Mouse (Mus musculus) CH12.LX (cell line): ENCODE results near the gene Il22ra1. TPM values are rescaled to one million over a fixed set of nuclear protein-coding genes. Genes with fewer than 3 reads are reported as not detected.

Source experiments
- DNase-seq: peaks from one replicate; pipeline ENCODE4 v3.0.0-alpha.2; 2013; ENCODE audit errors: extremely low read depth
- H3K27ac ChIP-seq: 2 replicates; pipeline ENCODE4 v1.5.1; 2012; ENCODE audit warnings: low read depth, mild to moderate bottlenecking, control low read depth, moderate library complexity; ENCODE audit not compliant: insufficient read depth
- H3K27me3 ChIP-seq: replicated peaks from 2 replicates; pipeline ENCODE3; 2012; ENCODE audit warnings: inconsistent platforms
- H3K36me3 ChIP-seq, 2 experiments: replicated peaks in 1 of 2; 2 replicates each; pipeline versions ENCODE3 to v1.6.1; 2012; ENCODE audit warnings: inconsistent platforms in 1 of 2, low read length in 1 of 2, mild to moderate bottlenecking in 1 of 2, mixed read lengths in 1 of 2, moderate library complexity in 1 of 2; ENCODE audit not compliant: control insufficient read depth in 1 of 2, insufficient read depth in 1 of 2
- H3K4me1 ChIP-seq, 2 experiments: 2 replicates each; pipeline ENCODE4 v1.6.1; 2012; ENCODE audit warnings: inconsistent platforms in 1 of 2, moderate library complexity in 1 of 2; ENCODE audit not compliant: insufficient read depth in 2 of 2, control insufficient read depth in 1 of 2
- H3K4me2 ChIP-seq: 2 replicates; pipeline ENCODE4 v1.6.1; 2012; ENCODE audit warnings: low read depth, mild to moderate bottlenecking, control low read depth; ENCODE audit not compliant: poor library complexity, insufficient read depth, severe bottlenecking
- H3K4me3 ChIP-seq, 3 experiments: fragments of 150-350 bp in 1 of 3; sonication (generic) in 1 of 3; replicated peaks in 1 of 3; 2 replicates each; pipeline versions ENCODE3 to v1.5.1; 2011 to 2012; ENCODE audit warnings: low read depth in 2 of 3, low read length in 2 of 3, mild to moderate bottlenecking in 2 of 3, moderate library complexity in 2 of 3, control low read depth in 1 of 3, improper control_type of control experiment in 1 of 3, inconsistent platforms in 1 of 3, mixed read lengths in 1 of 3; ENCODE audit not compliant: poor library complexity in 1 of 3
- H3K79me2 ChIP-seq: replicated peaks from 2 replicates; pipeline ENCODE4 v1.6.1; 2012; ENCODE audit warnings: mild to moderate bottlenecking, moderate library complexity; ENCODE audit not compliant: control insufficient read depth, poor library complexity, insufficient read depth, severe bottlenecking; ENCODE audit errors: extremely low read depth
- H3K9ac ChIP-seq: 2 replicates; pipeline ENCODE4 v1.6.1; 2012; ENCODE audit warnings: low read depth, mild to moderate bottlenecking, control low read depth, moderate library complexity; ENCODE audit not compliant: insufficient read depth
- H3K9me3 ChIP-seq: replicated peaks from 2 replicates; pipeline ENCODE3; 2012; ENCODE audit warnings: low read length, inconsistent platforms, mixed read lengths
- BHLHE40 ChIP-seq: IDR thresholded peaks from 2 replicates; pipeline ENCODE4 v1.6.1; 2011; ENCODE audit warnings: mild to moderate bottlenecking, low read depth, low read length, improper control_type of control experiment
- CHD1 ChIP-seq: IDR thresholded peaks from 2 replicates; pipeline ENCODE4 v1.6.1; 2012; ENCODE audit warnings: low read depth, low read length, improper control_type of control experiment, inconsistent platforms
- ELF1 ChIP-seq: IDR thresholded peaks from 2 replicates; pipeline ENCODE4 v1.6.1; 2014; ENCODE audit warnings: low read depth, mild to moderate bottlenecking, inconsistent platforms, low read length, improper control_type of control experiment
- EP300 ChIP-seq: IDR thresholded peaks from 2 replicates; pipeline ENCODE4 v1.6.1; 2011; ENCODE audit warnings: low read length, improper control_type of control experiment
- HCFC1 ChIP-seq: IDR thresholded peaks from 2 replicates; pipeline ENCODE4 v1.6.1; 2012; ENCODE audit warnings: low read depth, mild to moderate bottlenecking, inconsistent platforms, low read length, improper control_type of control experiment
- JUND ChIP-seq: conservative IDR thresholded peaks from 2 replicates; pipeline ENCODE4 v1.6.1; 2011; ENCODE audit warnings: low read depth, low read length, improper control_type of control experiment
- MYC ChIP-seq: IDR thresholded peaks from 2 replicates; pipeline ENCODE4 v1.6.1; 2011; ENCODE audit warnings: low read depth, mild to moderate bottlenecking, improper control_type of control experiment, low read length
- RCOR1 ChIP-seq: conservative IDR thresholded peaks from 2 replicates; pipeline ENCODE4 v1.6.1; 2012; ENCODE audit warnings: low read depth, mild to moderate bottlenecking, inconsistent platforms, low read length, improper control_type of control experiment
- SIN3A ChIP-seq: IDR thresholded peaks from 2 replicates; pipeline ENCODE4 v1.6.1; 2012; ENCODE audit warnings: low read length, improper control_type of control experiment, inconsistent platforms
- SMC3 ChIP-seq: IDR thresholded peaks from 2 replicates; pipeline ENCODE4 v1.6.1; 2011; ENCODE audit warnings: low read depth, low read length, improper control_type of control experiment
- TBP ChIP-seq: conservative IDR thresholded peaks from 2 replicates; pipeline ENCODE4 v1.6.1; 2011; ENCODE audit warnings: low read depth, low read length, improper control_type of control experiment
- TCF12 ChIP-seq: IDR thresholded peaks from 2 replicates; pipeline ENCODE4 v1.6.1; 2014; ENCODE audit warnings: low read depth, mild to moderate bottlenecking, inconsistent platforms, low read length, improper control_type of control experiment
- USF1 ChIP-seq: IDR thresholded peaks from 2 replicates; pipeline ENCODE4 v1.6.1; 2014; ENCODE audit warnings: low read depth, mild to moderate bottlenecking, inconsistent platforms, low read length, improper control_type of control experiment
- ZC3H11A ChIP-seq: IDR thresholded peaks from 2 replicates; pipeline ENCODE4 v1.6.1; 2012; ENCODE audit warnings: low read depth, mild to moderate bottlenecking, inconsistent platforms, low read length, improper control_type of control experiment
- ZKSCAN1 ChIP-seq: IDR thresholded peaks from 2 replicates; pipeline ENCODE4 v1.6.1; 2012; ENCODE audit warnings: low read depth, inconsistent platforms, low read length, improper control_type of control experiment, borderline replicate concordance
- ZNF384 ChIP-seq: IDR thresholded peaks from 2 replicates; pipeline ENCODE4 v1.6.1; 2012; ENCODE audit warnings: low read depth, low read length, improper control_type of control experiment, inconsistent platforms
- dilution Hi-C: fragments of 300-500 bp; cut with MboI; formaldehyde crosslinking; loops from 2 replicates; pipeline ENCODE4 v1.14.3; 2020; ENCODE audit warnings: low sequenced_read_pairs; ENCODE audit not compliant: extremely low pct_unique_long_range_greater_than_20kb, extremely low pct_ligation_motif_present
- in situ Hi-C: fragments of 300-500 bp; cut with MboI; formaldehyde crosslinking; loops from 3 replicates; pipeline ENCODE4 v1.14.3; 2019; ENCODE audit warnings: low sequenced_read_pairs, low pct_ligation_motif_present, low pct_unique_long_range_greater_than_20kb, mixed read lengths
- polyA plus RNA-seq: library from polyadenylated mRNA; unstranded; fragments of >175 nt; gene quantifications from 2 replicates; pipeline ENCODE4 v1.2.1, GENCODE M21; 2012; ENCODE audit warnings: low read depth; ENCODE audit not compliant: insufficient read length
- total RNA-seq, 2 experiments: library from RNA; depleted of rRNA; stranded (reverse); fragments of 300-350 nt in 1 of 2; fragments of >200 nt in 1 of 2; gene quantifications; 2 replicates each; pipeline ENCODE4 v1.2.3; 2012 to 2014

Il22ra1 gene
- total RNA-seq (2012; rRNA removed) (not detected in 2 replicates), total RNA-seq (2014; rRNA removed) (not detected in 2 replicates), polyA plus RNA-seq (not detected in 2 replicates)

DNA sequence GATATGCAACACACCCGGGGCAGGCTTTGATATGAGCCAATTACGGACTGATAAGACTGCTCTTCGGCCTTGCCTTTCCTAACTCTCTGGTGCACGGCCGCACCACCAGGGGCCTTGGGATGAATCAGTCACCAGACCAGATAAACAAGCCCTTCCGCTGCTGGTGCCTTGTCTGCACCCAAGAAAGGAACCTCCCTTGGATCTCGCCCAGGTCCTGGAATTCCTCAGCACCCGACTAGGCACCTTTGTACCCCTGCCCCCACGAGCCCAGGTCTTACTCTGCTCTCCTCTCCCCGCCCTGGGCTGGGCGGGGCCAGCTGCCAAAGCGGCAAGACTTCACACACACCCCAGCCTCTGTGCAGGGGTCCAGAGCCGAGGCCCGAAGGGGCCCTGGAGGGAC is at the start of gene Il22ra1:
TSS of gene Il22ra1 (plus strand) at position 356 of the 400 bp plus-strand sequence.
- DNase-seq, result no peak
- no peak within 1 kb of the TSS; the same call in 1 of the 2 replicates for H3K4me2 ChIP-seq
- peaks cover 12% of the 10 kb centered on the region for H3K9me3 ChIP-seq
- H3K79me2 ChIP-seq, result no peaks in the 10 kb centered on the region
- no peaks in the 10 kb centered on the region for H3K36me3 ChIP-seq
- H3K27me3 ChIP-seq, result peaks cover 55% of the 10 kb centered on the region
- no peaks in the 10 kb centered on the region for H3K4me1 ChIP-seq
- no peak within 1 kb of the TSS for H3K27ac ChIP-seq
- TF ChIP-seq SMC3 (no peak), ELF1 (no peak), ZC3H11A (no peak), SIN3A (no peak), CHD1 (no peak)
- TF ChIP-seq, all 38 proteins: peak for 0
- in situ Hi-C loops (loop anchor here (5.0 kb wide), 1 partner anchor 39 kb away; no protein-coding TSS in a partner anchor), dilution Hi-C loops (no loop called here)
- Histone ChIP-seq H3K4me3 (no peak within 1 kb of the TSS), H3K9ac (no peak within 1 kb of the TSS)

DNA sequence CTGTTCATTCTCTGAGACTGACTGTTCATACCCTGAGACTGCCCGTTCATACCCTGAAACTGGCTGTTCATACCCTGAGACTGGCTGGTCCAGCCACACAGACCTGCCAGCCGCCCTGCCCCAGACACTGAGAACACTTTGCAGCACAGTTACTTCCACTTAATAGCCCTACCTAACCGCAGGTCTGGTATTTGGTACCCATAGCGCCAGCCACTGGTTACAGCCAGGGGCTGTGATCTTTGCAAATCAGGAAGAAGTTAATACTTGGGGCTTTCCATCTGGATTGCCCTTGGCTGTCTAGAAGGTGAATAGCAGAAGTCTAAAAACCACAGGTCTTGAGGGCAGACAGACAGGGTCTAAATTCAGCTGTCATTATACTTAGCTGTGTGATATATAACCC is 48.7 kb upstream of the Il22ra1 start:
- Histone ChIP-seq H3K79me2 (no peaks in the 10 kb centered on the region), H3K9ac (no peak overlapping the region), H3K4me2 (no peak overlapping the region), H3K27me3 (peaks cover 31% of the 10 kb centered on the region), H3K36me3 (no peaks in the 10 kb centered on the region), H3K27ac (no peak overlapping the region), H3K9me3 (peaks cover 16% of the 10 kb centered on the region), H3K4me3 (no peak overlapping the region), H3K4me1 (peaks cover 2 to 11% of the 10 kb centered on the region in 2 experiments; a peak in 3 of 4 replicates)
- peak; percentile 61 for DNase-seq
- dilution Hi-C loops, result no loop called here
- in situ Hi-C loops, result no loop called here
- TF ChIP-seq EP300 (no peak), MYC (no peak), TCF12 (no peak), TBP (no peak), ZNF384 (no peak), ZKSCAN1 (no peak), JUND (no peak), BHLHE40 (no peak), USF1 (no peak), RCOR1 (no peak), ELF1 (no peak), HCFC1 (no peak)
